Mouse (Mus musculus) brain, embryonic 14.5 days (tissue): ENCODE measurements around the gene Cd53.

Experiments used
- CTCF ChIP-seq: fragments of 200-500 bp; IDR thresholded peaks from 2 replicates; pipeline ENCODE4 v1.5.1; 2012; ENCODE audit warnings: inconsistent platforms, mild to moderate bottlenecking, moderate library complexity, borderline replicate concordance; ENCODE audit not compliant: insufficient read depth, insufficient read length; ENCODE audit errors: extremely low read depth
- POLR2A ChIP-seq: fragments of 200-500 bp; IDR thresholded peaks from 2 replicates; pipeline ENCODE4 v1.6.1; 2012; ENCODE audit warnings: mild to moderate bottlenecking, inconsistent platforms, borderline replicate concordance; ENCODE audit not compliant: poor library complexity, insufficient read depth, insufficient read length, severe bottlenecking; ENCODE audit errors: extremely low read depth

DNA sequence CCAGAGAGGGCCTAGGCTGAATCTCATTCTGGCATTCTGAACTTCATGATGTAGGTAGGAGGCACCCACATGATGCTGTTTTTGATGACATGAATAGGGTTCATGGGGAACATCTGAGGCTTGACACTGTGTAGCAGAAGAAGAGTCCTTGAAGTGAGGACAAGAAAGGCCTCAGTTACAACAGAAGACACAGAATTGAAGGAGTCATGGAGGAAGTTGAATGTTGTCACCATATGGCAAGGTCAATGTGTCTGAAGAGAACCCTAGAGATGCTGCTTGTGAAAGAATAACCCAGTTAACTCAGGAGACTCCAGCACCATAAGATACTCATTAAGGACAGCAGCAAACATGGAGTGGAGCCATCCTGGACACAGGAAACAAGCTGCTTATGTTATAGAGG is 8.1 kb upstream of the Cd53 start:
- TF ChIP-seq CTCF, result no peak
- TF ChIP-seq POLR2A, result no peak
